Mouse (Mus musculus): Measurements from ENCODE around the gene Chtf18. TPM values are rescaled to one million over a fixed set of nuclear protein-coding genes. Genes with fewer than 3 reads are reported as not detected.

Chtf18 gene
- total and polyA plus RNA-seq, 3 experiments = 35.5 to 71.1 TPM; not detected in 1

- no peak overlapping the region for H3K9ac ChIP-seq (ENCODE audit: control insufficient read depth, low read depth, low read length, poor library complexity, severe bottlenecking)
- no peak for DNase-seq (ENCODE audit: low read depth, low spot score)
- H3K9me3 ChIP-seq (replicated peaks; ENCODE audit: insufficient read depth, low read length) = no peaks in the 10 kb centered on the region
- H3K4me1 ChIP-seq (ENCODE audit: control insufficient read depth in 1 of 2, insufficient read depth in 2 of 2, low read length in 2 of 2) = no peaks in the 10 kb centered on the region
- peaks cover 0 to 10% of the 10 kb centered on the region in 2 experiments; a peak in 3 of 4 replicates for H3K27me3 ChIP-seq (ENCODE audit: control insufficient read depth in 1 of 2, insufficient read depth in 2 of 2, low read length in 2 of 2)
- H3K4me3 ChIP-seq (ENCODE audit: control insufficient read depth in 1 of 2, insufficient read depth in 1 of 2, low read depth in 2 of 2, low read length in 2 of 2) = no peak overlapping the region
- H3K27ac ChIP-seq (ENCODE audit: control insufficient read depth, low read depth, low read length) = no peak overlapping the region
- no peaks in the 10 kb centered on the region for H3K36me3 ChIP-seq (ENCODE audit: control insufficient read depth in 1 of 2, insufficient read depth in 2 of 2, low read length in 2 of 2)
- H3K79me2 ChIP-seq (ENCODE audit: control insufficient read depth, insufficient read depth, low read length, poor library complexity) = no peaks in the 10 kb centered on the region
- TF ChIP-seq MAFK (IDR thresholded peaks at IDR 0.05; ENCODE audit: borderline replicate concordance, low read depth, low read length) = no peak
- TF ChIP-seq POLR2AphosphoS5 (IDR thresholded peaks at IDR 0.05; ENCODE audit: borderline replicate concordance, low read depth, low read length) = no peak
Measured at GRCm38 (mm10) chr17:25755086-25755485, 27.9 kb upstream of the Chtf18 start.

- H3K9me3 ChIP-seq (replicated peaks; ENCODE audit: insufficient read depth, low read length) = no peaks in the 10 kb centered on the region
- no peak for DNase-seq (ENCODE audit: low read depth, low spot score)
- no peak for TF ChIP-seq SMC3 (IDR thresholded peaks at IDR 0.05; ENCODE audit: low read depth, low read length)
- TF ChIP-seq CTCF (IDR thresholded peaks at IDR 0.05 in 2 of 3, conservative IDR thresholded peaks at IDR 0.05 in 1 of 3; ENCODE audit: control insufficient read depth in 1 of 3, insufficient read depth in 1 of 3, low read depth in 2 of 3, low read length in 3 of 3, poor library complexity in 1 of 3, severe bottlenecking in 1 of 3) = no peak
- TF ChIP-seq ELF1 (IDR thresholded peaks at IDR 0.05; ENCODE audit: low read depth, low read length) = no peak
- TF ChIP-seq POLR2A (IDR thresholded peaks at IDR 0.05; ENCODE audit: control insufficient read depth in 1 of 2, insufficient read depth in 1 of 2, low read depth in 1 of 2, low read length in 2 of 2, poor library complexity in 1 of 2) = no peak
- H3K27me3 ChIP-seq (ENCODE audit: control insufficient read depth in 1 of 2, insufficient read depth in 2 of 2, low read length in 2 of 2) = peaks cover 0 to 10% of the 10 kb centered on the region in 2 experiments; a peak in 3 of 4 replicates
- no peaks in the 10 kb centered on the region for H3K36me3 ChIP-seq (ENCODE audit: control insufficient read depth in 1 of 2, insufficient read depth in 2 of 2, low read length in 2 of 2)
- no peaks in the 10 kb centered on the region for H3K79me2 ChIP-seq (ENCODE audit: control insufficient read depth, insufficient read depth, low read length, poor library complexity)
- no peak within 1 kb of the TSS for H3K27ac ChIP-seq (ENCODE audit: control insufficient read depth, low read depth, low read length)
- no peak within 1 kb of the TSS for H3K4me3 ChIP-seq (ENCODE audit: control insufficient read depth in 1 of 2, insufficient read depth in 1 of 2, low read depth in 2 of 2, low read length in 2 of 2)
- no peaks in the 10 kb centered on the region for H3K4me1 ChIP-seq (ENCODE audit: control insufficient read depth in 1 of 2, insufficient read depth in 2 of 2, low read length in 2 of 2)
- H3K9ac ChIP-seq (ENCODE audit: control insufficient read depth, low read depth, low read length, poor library complexity, severe bottlenecking) = no peak within 1 kb of the TSS
Measured at GRCm38 (mm10) chr17:25754241-25754640, 27.0 kb upstream of the Chtf18 start, which contains the start of gene Msln. Gene Msln (minus strand): TSS chr17:25754378.

- H3K9me3 ChIP-seq (replicated peaks; ENCODE audit: insufficient read depth, low read length) = no peaks in the 10 kb centered on the region
- H3K4me3 ChIP-seq (ENCODE audit: control insufficient read depth in 1 of 2, insufficient read depth in 1 of 2, low read depth in 2 of 2, low read length in 2 of 2) = no peak overlapping the region
- no peak for DNase-seq (ENCODE audit: low read depth, low spot score)
- H3K9ac ChIP-seq (ENCODE audit: control insufficient read depth, low read depth, low read length, poor library complexity, severe bottlenecking) = no peak overlapping the region
- no peaks in the 10 kb centered on the region for H3K4me1 ChIP-seq (ENCODE audit: control insufficient read depth in 1 of 2, insufficient read depth in 2 of 2, low read length in 2 of 2)
- H3K27me3 ChIP-seq (ENCODE audit: control insufficient read depth in 1 of 2, insufficient read depth in 2 of 2, low read length in 2 of 2) = peaks cover 0 to 1% of the 10 kb centered on the region in 2 experiments; a peak in 1 of 4 replicates
- no peak overlapping the region for H3K27ac ChIP-seq (ENCODE audit: control insufficient read depth, low read depth, low read length)
- H3K36me3 ChIP-seq (ENCODE audit: control insufficient read depth in 1 of 2, insufficient read depth in 2 of 2, low read length in 2 of 2) = no peaks in the 10 kb centered on the region
- no peaks in the 10 kb centered on the region for H3K79me2 ChIP-seq (ENCODE audit: control insufficient read depth, insufficient read depth, low read length, poor library complexity)
- TF ChIP-seq MAFK (IDR thresholded peaks at IDR 0.05; ENCODE audit: borderline replicate concordance, low read depth, low read length) = no peak
- no peak for TF ChIP-seq ETS1 (IDR thresholded peaks at IDR 0.05; ENCODE audit: low read depth, low read length)
- TF ChIP-seq NELFE (IDR thresholded peaks at IDR 0.05; ENCODE audit: low read depth, low read length) = no peak
- no peak for TF ChIP-seq HCFC1 (IDR thresholded peaks at IDR 0.05; ENCODE audit: low read depth, low read length)
- TF ChIP-seq ELF1 (IDR thresholded peaks at IDR 0.05; ENCODE audit: low read depth, low read length) = no peak
- no peak for TF ChIP-seq TAL1 (IDR thresholded peaks at IDR 0.05; ENCODE audit: low read length)
- no peak for TF ChIP-seq ZC3H11A (IDR thresholded peaks at IDR 0.05; ENCODE audit: low read depth, low read length)
- no peak for TF ChIP-seq RAD21 (IDR thresholded peaks at IDR 0.05; ENCODE audit: low read depth, low read length)
- TF ChIP-seq RCOR1 (IDR thresholded peaks at IDR 0.05; ENCODE audit: low read depth, low read length) = no peak
- TF ChIP-seq ZMIZ1 (IDR thresholded peaks at IDR 0.05; ENCODE audit: low read depth, low read length) = no peak
- no peak for TF ChIP-seq SIN3A (IDR thresholded peaks at IDR 0.05; ENCODE audit: low read length)
Measured at GRCm38 (mm10) chr17:25751446-25751845, 24.2 kb upstream of the Chtf18 start.
